Mouse (Mus musculus): ENCODE data around the gene Tcaf2.

Tcaf2 gene

DNA sequence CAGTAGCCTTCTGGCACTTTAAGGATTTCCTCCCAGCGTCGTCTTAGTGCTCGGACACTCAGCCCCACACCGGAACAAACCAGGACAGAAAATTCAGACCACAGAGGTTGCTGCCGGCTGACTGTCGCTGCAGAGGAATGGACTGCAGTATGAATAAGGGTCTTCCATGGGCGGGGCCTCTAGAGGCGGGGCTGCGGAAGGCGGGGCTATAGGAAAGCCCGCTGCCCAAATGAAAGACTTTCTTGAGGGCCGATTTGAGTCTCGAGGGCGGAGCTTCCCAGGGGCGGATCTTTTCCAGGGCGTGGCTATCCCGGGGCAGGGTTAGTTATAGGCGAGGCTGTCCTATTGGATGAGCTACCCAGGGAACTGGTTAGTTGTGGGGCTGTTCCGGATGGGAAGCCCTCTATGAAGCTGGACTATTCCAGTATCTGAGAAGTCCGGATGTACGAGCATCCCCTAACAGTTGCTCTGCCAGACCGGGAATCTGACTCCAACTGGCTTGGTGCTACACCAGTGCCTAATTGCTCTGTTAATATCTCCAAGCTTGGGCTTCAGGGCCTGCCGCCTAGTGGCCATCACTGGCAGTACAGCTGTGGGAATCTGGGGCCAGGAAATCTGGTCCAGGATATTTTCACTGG is at the start of gene Tcaf2:
Gene Tcaf2, minus strand, starts transcription at position 343 of the 638 bp plus-strand sequence.
- peak; percentile 97 for DNase-seq (ENCODE audit: inconsistent ontology term)

DNA sequence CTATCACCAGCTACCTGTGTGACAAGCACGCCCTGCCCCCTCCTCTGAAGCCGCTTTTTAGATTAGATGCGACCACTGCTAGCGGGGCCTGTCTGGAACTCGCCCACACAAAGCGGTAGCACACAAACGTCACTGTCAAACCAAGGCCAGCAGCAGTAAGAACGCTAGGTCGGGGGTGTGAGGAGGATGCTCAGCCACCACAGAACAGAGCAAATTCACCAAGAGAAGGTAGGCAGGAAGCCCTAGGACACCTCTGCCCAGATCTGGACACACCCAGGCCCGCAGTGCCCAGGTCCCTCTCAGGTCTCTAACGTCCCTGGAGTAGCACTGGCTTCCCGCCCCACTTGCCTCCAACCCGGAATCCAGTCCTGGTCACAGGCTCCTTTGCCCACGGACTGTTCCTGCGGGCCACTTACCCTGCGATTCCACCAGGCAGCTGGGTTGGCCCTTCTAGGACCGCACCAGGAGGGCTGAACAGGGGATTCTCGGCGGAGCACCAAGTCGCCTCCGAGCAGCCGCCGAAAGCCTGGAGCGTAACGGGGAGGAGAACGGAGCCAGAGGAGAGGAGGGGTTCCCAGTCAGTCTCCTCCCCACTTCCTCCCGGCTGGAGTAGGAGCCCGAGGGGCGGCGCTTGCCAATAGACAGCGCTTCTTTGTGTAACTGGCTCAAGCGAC is 47.6 kb upstream of the Tcaf2 start:
- DNase-seq (ENCODE audit: inconsistent ontology term): peak; percentile 96

DNA sequence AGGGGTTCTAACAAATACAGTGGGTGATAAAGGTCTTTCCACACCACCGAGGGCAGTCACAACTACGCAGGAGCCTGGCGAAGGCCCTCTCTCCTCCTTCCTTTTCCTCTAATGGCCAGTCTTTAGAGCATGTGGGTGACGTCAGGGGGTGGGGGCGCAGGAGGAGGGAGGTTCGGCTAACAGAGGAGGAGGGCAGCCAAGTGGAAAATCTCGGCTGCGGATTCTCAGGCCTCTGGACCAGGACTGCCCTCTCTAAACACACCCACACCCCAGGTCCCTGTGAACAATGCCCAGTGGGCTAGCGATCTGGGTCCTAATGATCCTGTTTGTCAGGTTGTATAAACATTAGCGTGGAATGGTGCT is 47.1 kb upstream of the Tcaf2 start:
- peak; percentile 98 for DNase-seq (ENCODE audit: inconsistent ontology term)

DNA sequence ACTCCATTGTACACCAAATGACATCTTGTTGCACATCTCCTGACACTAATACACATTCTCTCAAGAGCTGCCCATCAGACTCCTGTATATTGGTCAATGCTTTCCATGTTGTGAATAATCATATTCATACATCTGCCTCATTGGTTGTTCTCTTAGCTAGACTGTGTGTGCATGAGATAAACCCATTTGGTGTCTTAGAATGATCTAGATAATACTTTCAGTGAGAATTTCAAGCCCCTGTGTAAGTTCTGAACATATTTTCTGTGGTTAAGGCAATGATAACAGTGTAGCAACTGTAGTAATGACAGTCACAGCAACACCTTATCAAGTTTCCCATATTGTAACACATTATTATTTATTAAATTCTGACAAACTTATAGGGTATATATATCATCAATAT is 44.7 kb upstream of the Tcaf2 start:
- DNase-seq (ENCODE audit: inconsistent ontology term): no peak

DNA sequence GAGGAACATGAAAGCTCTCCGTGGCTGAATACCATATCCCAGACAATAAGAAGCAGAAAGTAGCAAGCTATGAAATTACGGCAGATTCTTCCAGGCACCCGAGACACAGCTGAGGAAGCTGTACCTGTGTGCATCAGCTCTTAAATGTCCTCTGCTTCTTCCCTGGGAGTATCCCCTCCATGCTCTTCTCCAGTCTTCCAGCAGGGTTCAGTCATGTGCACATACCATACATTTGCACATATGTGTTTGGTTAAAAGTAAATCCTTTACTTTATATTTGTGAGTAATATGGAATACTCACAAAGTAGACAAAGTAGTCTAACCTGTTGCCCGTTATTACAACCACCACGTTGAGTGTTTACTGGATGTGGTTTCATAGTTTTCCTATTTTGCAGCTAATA is 42.9 kb upstream of the Tcaf2 start:
- DNase-seq (ENCODE audit: inconsistent ontology term): no peak

DNA sequence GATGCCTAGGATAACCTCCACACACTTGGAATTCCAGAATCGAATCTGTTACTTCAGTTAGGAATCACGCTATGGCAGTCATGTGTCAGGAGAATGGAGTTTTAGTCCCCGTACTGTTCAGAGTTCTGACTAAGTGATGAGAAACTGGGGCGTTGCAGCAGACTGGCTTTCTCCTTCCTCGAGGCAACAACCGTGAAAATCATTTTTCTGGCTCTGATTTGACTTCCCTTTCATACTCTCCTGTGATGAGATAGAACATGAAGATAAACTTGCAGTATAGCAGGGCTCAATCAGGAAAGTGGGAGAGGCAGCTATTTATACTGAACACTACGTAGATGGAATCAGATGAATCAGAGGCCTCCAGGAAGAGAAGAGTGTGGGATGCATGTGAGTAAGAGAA is 35.0 kb upstream of the Tcaf2 start:
- DNase-seq (ENCODE audit: inconsistent ontology term): peak; percentile 49

DNA sequence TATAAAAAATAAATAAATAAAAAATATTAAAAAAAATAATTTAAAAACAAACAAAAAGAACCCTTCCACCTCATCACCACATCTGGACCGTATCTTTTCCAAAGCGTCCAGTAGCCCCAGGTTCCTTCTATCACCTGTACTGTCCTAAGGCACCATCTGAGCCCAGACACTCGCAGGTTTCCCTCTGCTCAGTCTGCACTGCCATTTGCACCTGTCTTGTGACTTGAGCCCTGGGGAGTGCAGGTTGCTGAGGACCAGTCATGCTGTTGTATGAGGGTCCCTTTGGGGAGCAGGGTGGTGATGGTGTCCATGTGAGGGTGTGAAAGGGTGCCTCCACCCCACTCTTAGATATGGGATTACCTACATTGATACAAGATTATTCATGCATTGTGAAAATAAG is 31.0 kb upstream of the Tcaf2 start:
- DNase-seq (ENCODE audit: inconsistent ontology term): no peak

DNA sequence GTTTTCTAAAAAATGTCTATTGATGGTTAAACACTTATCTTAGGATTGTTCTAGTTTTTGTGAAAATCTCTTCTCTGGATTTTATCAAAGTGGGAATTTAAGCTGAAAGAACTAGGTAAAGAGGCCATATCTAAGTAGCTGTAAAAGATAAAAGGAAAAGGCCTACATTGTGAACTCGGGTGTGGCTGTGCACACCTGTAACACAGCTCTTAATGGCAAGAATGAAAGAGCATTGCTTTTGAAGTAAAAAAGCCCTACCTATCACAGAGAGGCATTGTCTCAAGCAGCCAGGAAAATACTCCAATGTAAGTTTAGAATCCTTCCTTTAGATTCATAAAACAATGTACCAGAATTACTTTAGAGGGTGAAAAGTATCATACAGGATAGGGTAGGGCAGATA is 26.7 kb upstream of the Tcaf2 start:
- no peak for DNase-seq (ENCODE audit: inconsistent ontology term)

DNA sequence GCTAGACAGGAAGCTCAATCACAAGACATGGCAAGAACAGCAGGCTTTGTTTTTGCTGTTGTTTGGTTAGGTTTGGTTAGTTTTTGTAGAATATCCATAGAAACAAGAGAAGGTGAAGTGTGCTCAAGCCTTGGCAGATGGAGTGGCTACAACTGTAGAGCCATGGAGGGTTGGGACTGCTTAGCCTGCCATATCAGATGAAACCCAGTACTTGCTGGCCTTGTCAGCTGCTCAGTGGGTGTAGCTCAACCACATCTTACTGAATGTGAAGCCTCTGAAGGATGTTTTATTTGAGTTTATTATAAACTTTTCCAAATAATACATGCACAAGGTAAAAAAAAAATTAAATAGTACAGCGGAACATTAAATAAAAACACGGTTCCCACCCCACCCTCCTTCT is 22.7 kb upstream of the Tcaf2 start:
- DNase-seq (ENCODE audit: inconsistent ontology term): no peak

DNA sequence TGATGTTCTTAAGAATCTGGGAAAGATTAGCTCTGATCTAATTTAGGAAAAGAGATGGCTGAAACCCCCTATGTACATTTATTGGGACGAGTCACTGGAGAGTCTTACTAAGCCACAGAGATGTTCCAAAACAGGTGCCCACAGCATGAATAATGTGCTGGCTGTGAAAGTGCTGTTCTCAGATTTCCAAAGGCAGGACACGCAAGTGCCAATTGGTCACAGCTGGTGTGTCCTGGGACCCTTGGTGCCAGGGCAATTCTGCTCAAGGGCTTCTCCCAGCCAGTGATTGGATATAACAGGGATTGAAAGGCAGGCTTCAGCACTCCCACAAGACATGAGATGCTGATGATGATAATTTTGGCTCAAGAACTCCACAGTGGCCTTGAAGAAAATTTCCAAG is 16.7 kb upstream of the Tcaf2 start:
- DNase-seq (ENCODE audit: inconsistent ontology term): no peak

DNA sequence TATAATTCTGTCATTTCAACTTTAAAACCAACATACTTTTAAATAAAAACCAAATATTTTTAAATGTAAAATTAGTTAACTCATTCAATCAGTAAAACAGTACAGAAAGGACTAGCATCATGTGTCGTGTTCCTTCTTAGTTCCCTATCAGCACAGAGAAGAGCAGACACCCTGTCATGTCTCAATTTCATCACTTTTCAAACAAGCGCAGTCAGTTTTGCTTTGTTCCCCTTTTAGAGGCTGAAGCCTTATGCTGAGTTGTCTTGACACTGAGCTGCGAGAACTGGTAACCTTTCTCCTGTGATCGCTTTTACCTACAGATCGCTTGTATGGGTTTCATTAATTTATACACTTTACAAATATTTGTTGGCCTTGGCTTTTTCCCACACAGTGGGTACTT is 10.7 kb downstream of the Tcaf2 start:
- DNase-seq (ENCODE audit: inconsistent ontology term): no peak

DNA sequence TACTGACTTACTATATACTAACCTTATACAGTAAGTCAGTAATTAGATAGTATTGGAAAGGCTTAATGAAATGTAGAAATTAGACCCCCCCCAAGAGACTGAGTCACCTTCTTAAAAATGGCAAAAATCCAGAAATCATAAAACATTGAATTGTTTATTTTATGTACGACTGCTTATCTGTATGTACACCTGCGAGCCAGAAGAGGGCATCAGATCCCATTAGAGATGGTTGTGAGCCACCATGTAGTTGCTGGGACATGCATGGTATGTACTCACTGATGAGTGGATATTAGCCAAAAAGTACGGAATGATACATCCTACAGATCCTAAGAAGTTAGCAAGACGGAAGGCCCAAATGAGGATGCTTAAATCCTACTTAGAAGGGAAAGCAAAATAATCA is 13.7 kb downstream of the Tcaf2 start:
- no peak for DNase-seq (ENCODE audit: inconsistent ontology term)

DNA sequence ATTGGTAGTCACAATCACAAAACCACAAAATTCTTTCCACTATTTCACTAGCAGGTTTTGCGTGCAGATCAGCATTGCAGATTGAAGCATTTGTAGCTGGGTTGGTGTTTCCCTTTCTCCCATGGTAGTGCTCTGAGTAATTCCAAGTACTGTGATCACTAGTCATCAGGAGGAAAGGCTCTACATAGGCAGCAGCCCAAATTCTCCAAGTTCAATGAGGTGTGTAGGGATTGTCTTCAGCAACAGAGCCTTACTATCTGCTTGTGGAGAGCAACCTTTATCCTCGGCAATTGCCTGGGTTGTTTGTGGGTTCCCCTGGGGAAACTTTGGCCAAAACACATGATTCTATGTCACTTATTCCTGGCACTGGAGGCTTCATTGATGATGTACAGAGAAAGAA is 28.1 kb downstream of the Tcaf2 start:
- peak; percentile 90 for DNase-seq (ENCODE audit: inconsistent ontology term)

DNA sequence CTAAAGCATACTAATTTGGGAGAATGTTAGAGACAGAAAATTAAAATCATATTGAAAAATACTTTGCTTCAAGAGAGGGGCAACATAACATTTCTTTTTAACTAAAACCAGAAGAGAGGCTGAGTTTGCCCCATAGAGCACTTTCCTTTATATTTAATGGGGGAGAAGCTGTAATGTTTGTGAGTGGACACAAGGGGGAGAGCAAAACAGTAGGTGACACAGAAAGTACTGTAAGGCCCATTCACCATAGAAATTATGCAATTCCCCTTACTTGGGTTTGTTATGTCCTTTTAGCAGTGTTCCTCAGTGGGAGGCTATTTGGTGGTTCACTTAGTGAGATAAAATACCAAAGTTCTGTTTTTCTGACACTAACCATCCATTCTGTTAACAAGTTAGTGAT is 32.8 kb downstream of the Tcaf2 start:
- DNase-seq (ENCODE audit: inconsistent ontology term): peak; percentile 20

DNA sequence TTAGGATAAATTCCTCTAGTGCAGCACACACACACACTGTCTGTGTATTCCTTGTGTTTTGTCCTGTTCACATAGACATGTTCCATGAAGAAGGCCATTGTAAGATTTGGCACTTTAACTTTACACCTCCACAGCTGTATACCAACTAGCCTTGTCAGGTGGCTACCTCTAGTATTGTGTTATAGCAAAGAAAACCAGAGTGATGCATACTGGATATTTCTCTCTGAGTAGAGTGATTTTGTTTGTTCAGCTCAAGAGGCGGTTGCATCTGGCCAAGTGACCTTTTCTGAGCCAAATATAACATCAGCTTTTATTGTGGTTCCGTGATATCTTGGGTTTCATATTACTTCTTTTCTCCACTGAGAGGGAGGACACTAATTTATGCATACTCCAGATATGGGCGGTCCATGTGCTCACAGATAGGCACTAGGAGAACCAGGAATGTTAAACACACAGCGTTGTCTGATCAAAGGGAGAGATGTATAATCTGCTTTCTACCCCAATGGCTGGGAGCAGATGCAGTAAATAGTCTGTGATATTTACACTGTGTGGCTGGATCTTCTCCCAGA is 34.0 kb downstream of the Tcaf2 start:
- DNase-seq (ENCODE audit: inconsistent ontology term): no peak

DNA sequence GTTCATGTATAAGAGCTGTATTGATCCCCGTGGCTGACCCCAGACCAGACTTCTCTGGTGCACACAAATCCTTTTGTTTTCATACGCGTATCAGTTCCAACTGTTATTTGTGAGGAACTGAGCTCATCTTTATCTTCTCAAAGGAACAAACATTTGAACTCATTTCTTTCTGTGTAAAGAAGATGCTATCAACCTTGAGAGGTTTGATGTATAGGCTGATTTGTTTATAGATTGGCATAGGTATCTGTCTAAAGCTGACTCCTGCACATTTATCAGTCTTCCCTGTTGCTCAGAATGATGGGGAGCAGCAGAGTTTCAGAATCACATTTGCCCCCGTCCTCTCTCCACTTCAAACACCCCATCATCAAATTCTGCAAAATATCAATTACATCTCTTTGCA is 47.5 kb downstream of the Tcaf2 start, which contains the start of gene Tcaf3:
Gene Tcaf3, minus strand, starts transcription at position 101 of the 400 bp plus-strand sequence.
- no peak for DNase-seq (ENCODE audit: inconsistent ontology term)

DNA sequence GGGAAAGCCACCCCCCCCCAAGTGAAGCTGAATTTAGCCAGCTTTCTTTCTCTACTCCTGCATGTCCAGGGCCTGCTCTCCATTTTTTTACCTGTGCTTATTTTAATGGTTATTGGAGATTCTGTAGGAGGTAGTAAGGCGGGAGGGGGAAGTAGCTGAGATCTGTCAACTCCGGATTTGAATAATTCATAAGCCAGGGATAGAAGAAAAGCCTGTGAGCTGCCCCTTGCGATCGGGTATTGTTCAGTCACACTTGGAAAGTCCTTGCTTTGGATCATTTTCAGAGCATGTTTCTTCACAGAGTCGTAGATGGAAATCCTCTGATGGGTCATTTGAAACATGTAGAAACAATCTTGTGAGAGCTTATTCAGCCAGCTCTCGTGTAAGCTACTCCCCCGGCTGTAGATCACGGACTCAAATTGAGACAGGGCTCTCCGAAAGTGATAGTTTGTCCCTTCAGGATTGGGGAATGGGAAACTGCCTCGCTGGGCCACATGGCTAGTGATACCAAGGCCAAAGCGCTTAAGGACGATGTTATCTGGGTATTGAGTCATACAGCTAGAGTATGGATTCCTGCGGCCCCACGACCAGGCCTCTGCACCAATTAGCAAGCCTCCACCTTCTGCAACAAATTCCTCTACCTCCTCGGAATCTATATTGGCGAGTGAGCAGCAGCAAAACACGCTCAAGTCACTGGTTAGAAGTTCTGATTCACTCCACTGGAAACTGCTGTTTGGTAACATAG is 51.7 kb downstream of the Tcaf2 start:
- DNase-seq (ENCODE audit: inconsistent ontology term): no peak

DNA sequence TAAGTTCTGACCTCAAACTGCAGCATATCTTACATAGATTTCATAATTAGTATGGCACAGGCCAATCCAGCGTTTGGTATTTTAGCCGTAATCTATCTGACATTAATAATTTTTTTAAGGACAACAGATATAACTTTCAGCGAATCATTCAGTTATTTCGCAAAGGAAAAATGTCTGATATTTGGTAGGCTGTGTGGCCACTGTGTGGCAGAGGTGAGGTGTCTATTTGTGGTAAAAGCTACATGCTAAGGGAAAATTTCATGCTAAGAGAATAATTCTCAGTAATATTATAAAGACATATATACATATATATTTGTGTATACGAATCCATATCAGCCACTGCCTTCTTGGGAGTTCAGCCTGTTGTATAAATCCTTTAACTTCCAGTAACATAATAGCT is 58.5 kb downstream of the Tcaf2 start:
- DNase-seq (ENCODE audit: inconsistent ontology term): no peak

DNA sequence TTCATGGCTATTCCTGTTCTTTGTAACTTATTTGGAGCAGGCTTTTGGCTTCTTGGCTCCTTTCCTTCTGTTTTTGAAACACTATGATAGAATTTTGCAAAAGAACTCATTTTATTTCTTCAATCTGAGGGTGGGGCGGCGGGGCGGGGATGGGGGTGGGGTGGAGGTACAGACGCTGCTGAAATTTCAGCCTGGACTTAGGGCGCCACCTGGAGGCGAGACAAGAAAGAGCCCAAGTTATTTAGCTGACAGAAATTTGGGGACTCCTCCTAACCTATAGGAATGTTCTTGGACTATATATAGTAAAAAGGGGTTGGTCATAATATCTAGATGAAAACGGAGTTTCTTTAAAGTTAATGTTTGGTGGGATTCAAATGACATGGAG is 61.6 kb downstream of the Tcaf2 start:
- DNase-seq (ENCODE audit: inconsistent ontology term): peak; percentile 49

DNA sequence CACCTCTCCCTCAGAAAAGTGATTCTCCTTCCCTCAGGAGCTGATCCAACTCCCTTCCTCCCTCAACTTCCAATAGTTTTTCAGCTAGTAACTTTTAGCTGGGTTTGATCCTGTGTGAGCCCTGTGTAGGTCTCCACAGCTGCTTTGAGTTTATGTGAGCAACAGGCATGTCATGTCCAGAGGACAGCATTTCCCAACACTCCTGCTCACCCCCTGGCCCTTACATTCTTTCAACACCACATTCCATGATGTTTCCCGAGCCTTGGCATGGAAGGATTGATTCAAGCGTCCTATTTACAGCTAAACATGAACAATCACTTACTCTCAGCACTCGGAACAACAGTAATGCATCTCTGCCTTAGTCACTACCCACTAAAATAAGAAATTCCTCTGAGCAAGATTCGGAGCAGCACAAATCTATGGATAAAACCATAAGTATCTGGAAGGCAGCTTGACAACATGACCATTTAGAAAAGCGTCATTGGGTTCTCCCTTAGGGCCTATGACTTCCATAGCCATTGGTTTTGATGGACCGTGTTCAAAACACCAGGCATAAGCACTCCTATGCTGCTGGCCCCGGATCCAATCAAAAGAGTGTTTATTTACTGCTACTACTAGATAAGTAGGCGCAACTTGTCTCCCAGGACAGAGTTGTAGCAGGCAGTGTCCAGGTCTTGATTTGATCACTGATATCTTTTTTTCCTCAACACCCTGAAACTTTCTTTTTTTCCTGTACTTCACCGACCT is 62.1 kb downstream of the Tcaf2 start:
- peak; percentile 69 for DNase-seq (ENCODE audit: inconsistent ontology term)

DNA sequence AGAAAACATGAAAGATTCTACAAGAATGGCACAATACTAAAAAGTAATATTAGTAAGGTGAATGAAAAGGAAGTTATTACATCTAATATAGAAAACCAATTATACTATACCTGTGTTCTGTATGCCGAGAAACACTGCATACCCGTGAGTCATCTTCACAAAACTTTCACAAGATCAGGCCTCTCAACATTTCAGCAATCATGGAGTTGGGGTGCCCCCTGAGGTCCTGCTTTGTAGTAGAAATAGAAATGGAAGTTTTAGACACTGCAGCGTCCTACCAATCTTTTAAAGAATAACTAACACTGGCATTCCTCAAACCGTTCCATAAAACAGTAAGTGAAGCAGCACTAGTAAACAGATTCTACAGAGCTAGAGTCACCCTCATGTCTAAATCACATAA is 66.4 kb downstream of the Tcaf2 start:
- DNase-seq (ENCODE audit: inconsistent ontology term): peak; percentile 35

DNA sequence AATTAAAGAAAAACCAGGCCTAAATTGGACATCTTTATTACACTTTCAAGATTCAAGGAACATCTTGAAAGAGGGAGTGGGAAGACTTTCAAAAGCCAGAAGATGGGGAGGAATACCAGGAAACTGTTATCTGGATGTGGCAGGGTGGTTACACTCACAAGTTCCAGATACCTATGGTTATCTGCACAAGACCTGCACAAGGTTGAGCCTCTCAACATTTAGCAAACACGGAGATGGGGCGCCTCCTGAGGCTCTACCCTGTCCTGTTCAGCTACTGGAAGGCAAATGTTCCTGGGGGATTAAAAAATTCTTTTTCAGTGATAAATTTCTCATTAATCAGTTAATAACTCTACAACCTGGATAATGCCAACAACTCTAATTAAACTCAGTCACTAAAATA is 67.6 kb downstream of the Tcaf2 start:
- no peak for DNase-seq (ENCODE audit: inconsistent ontology term)

All from Muller cell, postnatal 12 days (primary cell).